Mouse (Mus musculus) heart, adult 2 months (tissue): Measurements from ENCODE around the gene Slc6a21. TPM values are rescaled to one million over a fixed set of nuclear protein-coding genes. Genes with fewer than 3 reads are reported as not detected.

Experiments used
- DNase-seq, 2 experiments: peaks; one replicate each; pipeline ENCODE4 v3.0.0; 2021
- H3K27ac ChIP-seq: fragments of 200-600 bp; 2 replicates; pipeline ENCODE4 v1.8.1; 2022
- H3K27me3 ChIP-seq: fragments of 200-500 bp; 2 replicates; pipeline ENCODE4 v1.6.1; 2012; ENCODE audit warnings: mild to moderate bottlenecking, low read length, inconsistent platforms, mixed read lengths; ENCODE audit not compliant: control insufficient read depth, insufficient read depth
- H3K36me3 ChIP-seq: fragments of 200-500 bp; 2 replicates; pipeline ENCODE4 v1.6.1; 2012; ENCODE audit warnings: low read length, inconsistent platforms; ENCODE audit not compliant: control insufficient read depth, insufficient read depth
- H3K4me1 ChIP-seq: fragments of 200-500 bp; 2 replicates; pipeline ENCODE4 v1.6.1; 2011; ENCODE audit warnings: low read length; ENCODE audit not compliant: control insufficient read depth, insufficient read depth
- H3K4me3 ChIP-seq: fragments of 200-600 bp; 2 replicates; pipeline ENCODE4 v1.8.1; 2022
- H3K79me2 ChIP-seq: fragments of 200-500 bp; replicated peaks from 2 replicates; pipeline ENCODE4 v1.6.1; 2012; ENCODE audit warnings: mild to moderate bottlenecking, inconsistent platforms, low read length, moderate library complexity, mixed read lengths; ENCODE audit not compliant: control insufficient read depth, insufficient read depth
- H3K9ac ChIP-seq: fragments of 200-500 bp; 2 replicates; pipeline ENCODE4 v1.6.1; 2012; ENCODE audit warnings: low read depth, mild to moderate bottlenecking, control low read depth, inconsistent platforms, low read length, mixed read lengths
- CTCF ChIP-seq: fragments of 200-600 bp; IDR thresholded peaks from 2 replicates; pipeline ENCODE4 v1.8.1; 2022; ENCODE audit warnings: antibody characterized with exemption, mild to moderate bottlenecking, moderate library complexity
- EP300 ChIP-seq: fragments of 200-500 bp; IDR thresholded peaks from 2 replicates; pipeline ENCODE4 v1.6.1; 2011; ENCODE audit warnings: low read depth, low read length, control low read depth; ENCODE audit not compliant: insufficient read depth
- POLR2A ChIP-seq: fragments of 200-500 bp; IDR thresholded peaks from 2 replicates; pipeline ENCODE4 v1.6.1; 2011; ENCODE audit warnings: mild to moderate bottlenecking, low read depth, low read length, control low read depth; ENCODE audit not compliant: insufficient read depth
- WGBS: fragments of 180-500 bp; shearing (Covaris S2); methylation state at CpG from one replicate; pipeline ENCODE4 v1.1.7; 2018; 5-methylcytosine and 5-hydroxymethylcytosine counted together
- intact Hi-C: fragments of 180-260 bp; cut with DNase I; formaldehyde crosslinking; loops from one replicate; pipeline ENCODE4 v1.15.1; 2025
- polyA plus RNA-seq: library from polyadenylated mRNA; depleted of rRNA; stranded (reverse); fragments of >200 nt; gene quantifications from 2 replicates; pipeline ENCODE4 v1.2.3, GENCODE M21; 2012
- total RNA-seq, 2 experiments: library from RNA; stranded (reverse); gene quantifications; 2 replicates each; pipeline ENCODE4 v1.2.3; 2021

The Slc6a21 gene
- total and polyA plus RNA-seq, 3 experiments = 0.55 TPM; not detected in 2

DNA sequence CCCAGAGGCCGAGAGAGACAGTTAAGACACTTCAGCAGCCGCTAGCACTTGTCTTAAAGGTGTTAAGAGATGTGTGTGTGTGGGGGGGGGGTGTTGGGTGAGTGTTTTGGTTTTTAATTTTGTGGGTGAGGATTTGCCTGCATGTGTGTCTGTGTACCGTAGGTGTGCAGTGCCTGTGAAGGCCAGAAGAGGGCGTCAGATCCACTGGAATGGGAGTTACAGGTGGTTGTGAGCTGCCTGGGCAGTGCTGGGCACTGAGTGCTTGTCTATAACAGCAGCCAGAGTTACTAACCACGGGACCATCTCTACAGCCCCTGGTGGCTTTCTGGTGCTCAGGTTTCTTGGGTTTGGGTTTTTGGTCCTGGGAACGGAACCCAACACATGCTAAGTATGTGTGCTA lies 54.2 kb downstream of the Slc6a21 start:
- H3K9ac ChIP-seq = no peak overlapping the region
- H3K79me2 ChIP-seq = no peaks in the 10 kb centered on the region
- TF ChIP-seq EP300 = no peak
- TF ChIP-seq CTCF = peak; percentile 33
- DNase-seq = no peak
- H3K27me3 ChIP-seq = no peaks in the 10 kb centered on the region
- 82% methylated on average over 6 of the region's 6 CpGs for WGBS
- no peak overlapping the region for H3K27ac ChIP-seq
- no peaks in the 10 kb centered on the region; the same call in 1 of the 2 replicates for H3K4me1 ChIP-seq
- intact Hi-C loops = no loop called here
- no peaks in the 10 kb centered on the region for H3K36me3 ChIP-seq
- no peak overlapping the region for H3K4me3 ChIP-seq

DNA sequence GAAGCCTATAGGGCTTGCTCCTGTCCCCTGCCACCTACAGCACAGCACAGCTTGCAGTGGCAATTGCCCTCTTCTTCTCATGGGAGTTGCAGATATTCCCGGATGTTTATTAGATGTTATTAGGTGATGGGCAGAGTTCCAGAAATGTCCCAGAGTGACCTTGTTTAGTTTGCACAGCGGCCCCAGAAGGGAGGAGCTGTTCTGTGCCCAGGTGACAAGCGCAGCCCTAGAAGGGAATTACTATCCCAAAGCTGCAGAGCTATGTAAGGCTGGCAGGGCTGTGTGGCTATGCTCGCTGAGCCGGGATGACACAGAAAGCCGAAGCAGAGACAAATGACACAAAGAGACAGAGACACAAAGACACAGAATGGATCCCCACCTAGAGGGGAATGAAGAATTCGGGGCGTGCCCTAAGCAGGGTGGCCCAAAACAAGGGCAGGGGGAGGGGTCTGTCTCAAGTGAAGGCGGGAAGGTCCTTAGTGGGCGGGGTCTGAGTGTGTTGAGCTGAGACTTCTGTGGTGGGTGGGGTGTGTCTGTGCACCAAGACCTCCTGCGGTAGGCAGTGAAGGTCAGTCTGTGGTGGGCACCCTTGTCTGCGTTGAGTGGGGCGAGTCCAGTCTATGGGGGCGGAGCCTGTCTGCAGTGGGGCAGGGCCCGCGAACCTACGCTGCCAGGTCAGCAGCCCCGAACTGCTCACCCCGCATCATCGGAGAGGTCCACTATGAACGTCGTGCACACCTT lies 55.5 kb downstream of the Slc6a21 start:
- TF ChIP-seq POLR2A (peak; percentile 13; the same call in 1 of the 2 replicates), CTCF (no peak), EP300 (0 out of 2 replicates have a peak, but pooled peaks have one; percentile 6)
- WGBS = 4% methylated on average over 22 of the region's 22 CpGs
- Histone ChIP-seq H3K9ac (peak overlapping the region; percentile 88), H3K27ac (peak overlapping the region; percentile 87), H3K27me3 (no peaks in the 10 kb centered on the region), H3K79me2 (no peaks in the 10 kb centered on the region), H3K4me3 (peak overlapping the region; percentile 98), H3K36me3 (no peaks in the 10 kb centered on the region), H3K4me1 (no peaks in the 10 kb centered on the region; the same call in 1 of the 2 replicates)
- intact Hi-C loops = no loop called here
- peak; percentile 70 to 75 for DNase-seq

DNA sequence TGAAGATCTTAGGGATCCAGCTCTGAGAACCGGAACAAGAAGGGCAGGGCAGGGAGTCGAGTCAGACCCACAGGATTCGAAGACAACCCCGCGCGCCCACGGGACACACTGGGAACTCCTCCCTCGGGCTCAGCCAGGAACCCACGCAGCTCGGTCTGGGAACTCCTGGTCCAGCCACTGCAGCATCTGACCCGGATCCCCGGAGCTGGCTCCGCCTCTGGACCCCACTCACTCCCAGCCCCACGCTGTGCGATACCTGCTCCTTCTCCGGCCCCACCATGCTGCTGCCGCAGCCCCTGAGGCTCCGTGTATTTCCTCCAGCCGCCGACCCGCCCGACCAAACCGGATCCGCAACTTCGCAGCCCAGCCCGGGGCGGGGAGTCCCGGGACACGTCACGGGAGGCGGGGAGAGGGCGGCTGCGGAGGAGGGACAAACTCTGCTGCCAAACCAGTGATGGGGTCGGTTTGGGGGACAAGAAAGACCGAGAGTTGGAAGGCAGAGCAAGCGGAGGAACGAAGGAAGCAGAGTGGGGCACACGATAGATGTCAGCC lies 56.2 kb downstream of the Slc6a21 start, which contains the start of gene Trpm4:
Gene Trpm4, minus strand, starts transcription at position 350 of the 552 bp plus-strand sequence.
- WGBS = under 1% methylated on average over 38 of the region's 38 CpGs

DNA sequence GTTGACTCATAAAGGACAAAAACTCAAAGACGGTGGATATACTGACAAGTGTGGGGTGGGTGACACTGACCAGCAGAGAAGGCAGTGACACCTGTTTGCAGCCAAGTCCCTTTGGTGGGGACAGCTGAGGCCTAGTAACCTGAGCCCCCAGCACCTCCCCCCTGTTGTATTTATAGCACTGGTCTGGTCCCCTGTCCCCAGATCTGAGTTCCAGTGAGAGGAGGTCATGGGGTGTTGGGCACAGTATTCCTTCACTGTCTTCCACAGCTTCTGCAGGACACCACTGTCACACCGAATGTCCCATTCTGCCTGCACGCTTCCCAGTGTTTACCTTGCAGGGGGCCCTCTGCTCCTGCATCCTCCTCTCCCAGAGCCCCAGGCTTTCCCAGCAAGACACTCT lies 57.3 kb downstream of the Slc6a21 start:
- peak; percentile 64; the same call in 1 of the 2 replicates for TF ChIP-seq POLR2A
- TF ChIP-seq CTCF = no peak
- peak; percentile 63 for TF ChIP-seq EP300
- H3K4me3 ChIP-seq = no peak overlapping the region
- H3K79me2 ChIP-seq = no peaks in the 10 kb centered on the region
- H3K27me3 ChIP-seq = no peaks in the 10 kb centered on the region
- peaks cover 1% of the 10 kb centered on the region; the same call in 1 of the 2 replicates for H3K4me1 ChIP-seq
- WGBS = 25% methylated on average over 3 of the region's 3 CpGs
- H3K27ac ChIP-seq = peak overlapping the region; percentile 87
- intact Hi-C loops = loop anchor here (2.0 kb wide), 1 partner anchor 34 kb away; no protein-coding TSS in a partner anchor
- no peak overlapping the region for H3K9ac ChIP-seq
- peak in 1 of 2 experiments; percentile 68 for DNase-seq
- no peaks in the 10 kb centered on the region for H3K36me3 ChIP-seq

More for the DNA sequence above, 56.2 kb downstream of the Slc6a21 start, which contains the start of gene Trpm4:
- H3K4me3 ChIP-seq = peak within 1 kb of the TSS; percentile 98
- intact Hi-C loops = no loop called here
- no peaks in the 10 kb centered on the region for H3K79me2 ChIP-seq
- H3K4me1 ChIP-seq = peaks cover 1% of the 10 kb centered on the region; the same call in 1 of the 2 replicates
- peak; percentile 92 to 96 for DNase-seq
- no peaks in the 10 kb centered on the region for H3K36me3 ChIP-seq
- peak within 1 kb of the TSS; percentile 87 for H3K27ac ChIP-seq
- TF ChIP-seq EP300 (0 out of 2 replicates have a peak, but pooled peaks have one; percentile 16), CTCF (no peak), POLR2A (peak; percentile 78)
- no peaks in the 10 kb centered on the region for H3K27me3 ChIP-seq
- H3K9ac ChIP-seq = peak within 1 kb of the TSS; percentile 88

DNA sequence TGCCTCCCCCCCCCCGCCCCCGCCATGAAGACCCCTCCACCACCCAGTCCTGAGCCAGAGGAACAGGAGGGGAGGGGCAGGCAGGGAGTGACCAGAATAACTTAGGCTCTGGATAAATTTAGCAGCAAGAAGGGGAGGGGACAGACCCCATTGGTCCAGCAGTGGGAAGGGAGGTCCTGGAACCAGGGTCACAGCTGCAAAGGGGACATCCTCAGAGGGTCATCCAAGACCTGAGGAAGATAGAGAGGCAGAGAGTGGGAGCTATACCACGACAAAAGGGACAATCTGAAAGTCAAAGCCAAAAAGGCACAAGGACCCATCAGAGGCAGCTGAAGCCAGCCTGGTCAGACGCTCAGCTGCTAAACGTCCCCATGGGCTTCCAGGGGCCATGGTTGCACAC lies 57.7 kb downstream of the Slc6a21 start, which contains the start of gene Hrc:
Gene Hrc, plus strand, starts transcription at position 235 of the 400 bp plus-strand sequence.
- no peaks in the 10 kb centered on the region for H3K27me3 ChIP-seq
- H3K9ac ChIP-seq = peak within 1 kb of the TSS; percentile 49
- intact Hi-C loops = loop anchor here (2.0 kb wide), 1 partner anchor 34 kb away; no protein-coding TSS in a partner anchor
- DNase-seq = peak; percentile 57 to 74
- H3K79me2 ChIP-seq = no peaks in the 10 kb centered on the region
- peak within 1 kb of the TSS; percentile 50 for H3K4me3 ChIP-seq
- TF ChIP-seq EP300 (no peak), CTCF (no peak), POLR2A (peak; percentile 81)
- WGBS = 32% methylated on average over 5 of the region's 5 CpGs
- peak within 1 kb of the TSS; percentile 87 for H3K27ac ChIP-seq
- peaks cover 4% of the 10 kb centered on the region for H3K4me1 ChIP-seq
- H3K36me3 ChIP-seq = no peaks in the 10 kb centered on the region

DNA sequence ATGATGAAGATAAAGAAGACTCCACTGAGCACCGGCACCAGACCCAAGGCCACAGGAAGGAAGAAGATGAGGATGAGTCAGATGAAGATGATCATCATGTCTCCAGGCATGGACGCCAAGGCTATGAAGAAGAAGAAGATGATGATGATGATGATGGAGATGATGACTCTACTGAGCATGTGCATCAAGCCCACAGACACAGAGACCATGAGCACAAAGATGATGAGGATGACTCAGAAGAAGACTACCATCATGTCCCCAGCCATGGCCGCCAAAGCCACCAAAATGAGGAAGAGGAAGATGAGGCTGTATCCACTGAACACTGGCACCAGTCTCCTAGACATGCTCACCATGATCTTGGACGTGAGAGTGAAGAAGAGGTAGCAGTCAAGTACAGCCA lies 59.0 kb downstream of the Slc6a21 start:
- Histone ChIP-seq H3K36me3 (no peaks in the 10 kb centered on the region), H3K27me3 (no peaks in the 10 kb centered on the region), H3K27ac (peak overlapping the region; percentile 13), H3K4me3 (peak overlapping the region; percentile 50), H3K9ac (no peak overlapping the region), H3K79me2 (no peaks in the 10 kb centered on the region), H3K4me1 (peaks cover 13% of the 10 kb centered on the region)
- 80% methylated on average over 4 of the region's 4 CpGs for WGBS
- TF ChIP-seq POLR2A = no peak
- no peak for DNase-seq
- intact Hi-C loops = no loop called here
